Mouse (Mus musculus) hindbrain, embryonic 15.5 days (tissue): Measurements from ENCODE around the gene Capn8. TPM values are rescaled to one million over a fixed set of nuclear protein-coding genes. Genes with fewer than 3 reads are reported as not detected.
A peak's percentile ranks its signal among the peaks of the same experiment; 100 is the strongest.

Experiments
- ATAC-seq: fragments of 200-750 bp; cut with Nextera tagmentation; 2 replicates; pipeline ENCODE4 v1.8.0; 2017; ENCODE audit warnings: low read depth, moderate number of reproducible peaks, moderate TSS enrichment; ENCODE audit not compliant: low FRiP score
- H3K27ac ChIP-seq: fragments of 300-500 bp; sonication (generic); replicated peaks from 2 replicates; pipeline ENCODE4 v1.5.1; 2015; ENCODE audit warnings: mild to moderate bottlenecking, inconsistent platforms
- H3K27me3 ChIP-seq: fragments of 300-500 bp; sonication (generic); 2 replicates; pipeline ENCODE4 v1.6.1; 2015; ENCODE audit warnings: control low read depth, inconsistent platforms
- H3K36me3 ChIP-seq: fragments of 300-500 bp; sonication (generic); 2 replicates; pipeline ENCODE4 v1.6.1; 2015; ENCODE audit warnings: control low read depth, inconsistent platforms
- H3K4me1 ChIP-seq: fragments of 300-500 bp; sonication (generic); replicated peaks from 2 replicates; pipeline ENCODE4 v1.6.1; 2015; ENCODE audit warnings: control low read depth, inconsistent platforms
- H3K4me2 ChIP-seq: fragments of 300-500 bp; sonication (generic); 2 replicates; pipeline ENCODE4 v1.6.1; 2015; ENCODE audit warnings: moderate library complexity, mild to moderate bottlenecking, inconsistent platforms
- H3K4me3 ChIP-seq: fragments of 300-500 bp; sonication (generic); 2 replicates; pipeline ENCODE4 v1.5.1; 2015; ENCODE audit warnings: mild to moderate bottlenecking, inconsistent platforms
- H3K9ac ChIP-seq: fragments of 300-500 bp; sonication (generic); 2 replicates; pipeline ENCODE4 v1.6.1; 2015; ENCODE audit warnings: inconsistent platforms
- H3K9me3 ChIP-seq: fragments of 300-500 bp; sonication (generic); 2 replicates; pipeline ENCODE4 v1.6.1; 2016; ENCODE audit warnings: control low read depth, inconsistent platforms
- WGBS: fragments of 180-500 bp; shearing (Covaris S2); methylation state at CpG from one replicate; pipeline ENCODE4 v1.1.7; 2015; 5-methylcytosine and 5-hydroxymethylcytosine counted together
- polyA plus RNA-seq: library from polyadenylated mRNA; unstranded; fragments of >200 nt; fragmentation: Nextera tagmentation; extraction: Ambion mirVana; gene quantifications from 2 replicates; pipeline ENCODE4 v1.2.1, GENCODE M21; 2015

Capn8 gene
- polyA plus RNA-seq, 1 experiment from 2014 or later: not detected

DNA sequence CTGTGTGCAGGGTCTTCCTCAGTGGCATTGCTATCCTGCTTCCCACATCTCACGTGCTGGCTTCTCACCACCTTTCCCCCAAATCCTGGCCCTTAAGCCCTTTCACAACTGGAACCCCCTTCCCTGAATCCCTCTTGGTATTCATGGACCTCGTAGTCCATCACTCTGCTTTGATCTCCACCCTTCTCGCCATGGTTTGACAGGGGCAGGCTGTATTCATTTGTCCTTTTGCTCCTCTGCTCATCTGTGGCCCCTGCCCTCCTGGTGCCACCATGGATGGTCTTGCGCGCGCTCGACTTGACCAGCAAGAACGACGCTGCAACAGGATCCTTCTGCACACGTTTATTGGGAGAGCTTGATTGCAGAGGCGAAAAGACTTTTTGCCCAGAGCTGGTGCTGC is 5.3 kb upstream of the Capn8 start:
- no peak overlapping the region for H3K4me2 ChIP-seq
- no peak overlapping the region for H3K4me3 ChIP-seq
- no peak for ATAC-seq
- H3K27me3 ChIP-seq: no peaks in the 10 kb centered on the region
- no peak overlapping the region for H3K27ac ChIP-seq
- no peaks in the 10 kb centered on the region for H3K36me3 ChIP-seq
- H3K9ac ChIP-seq: no peak overlapping the region
- no peaks in the 10 kb centered on the region for H3K9me3 ChIP-seq
- H3K4me1 ChIP-seq: peaks cover 18% of the 10 kb centered on the region
- 89% methylated on average over 11 of the region's 11 CpGs for WGBS

DNA sequence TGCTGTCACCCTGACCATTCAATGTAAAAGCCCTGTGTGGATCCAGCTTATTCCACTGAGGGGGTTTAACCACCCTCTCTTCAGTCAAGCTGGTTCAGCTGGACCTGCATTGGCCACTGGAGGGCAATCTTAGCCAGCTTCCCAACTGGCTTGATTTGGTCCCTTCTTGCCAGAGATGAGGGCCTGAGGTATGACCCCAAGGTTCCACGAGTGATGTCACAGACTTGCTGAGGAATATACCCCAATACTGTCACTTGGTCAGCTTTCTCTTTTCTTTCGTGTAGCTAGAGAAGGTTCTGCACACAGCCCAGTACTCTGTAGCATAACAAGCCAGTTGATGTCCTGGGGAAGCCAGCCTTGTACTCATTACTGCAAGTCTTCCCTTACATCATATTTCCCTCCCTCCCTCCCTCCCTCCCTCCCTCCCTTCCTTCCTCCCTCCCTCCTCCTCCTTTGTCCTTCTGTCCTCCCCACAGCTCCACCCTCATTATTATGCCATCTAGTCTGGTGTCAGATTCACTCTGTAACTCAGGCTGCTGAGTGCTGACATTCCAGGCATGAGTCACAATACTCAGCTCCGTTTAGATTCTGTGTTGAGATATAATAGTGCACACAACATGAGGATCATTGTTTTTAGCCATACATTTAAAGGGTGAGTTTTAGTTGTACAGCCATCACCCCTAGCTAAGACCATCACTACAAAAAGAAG is 4.3 kb upstream of the Capn8 start:
- WGBS: 25% methylated on average over 3 of the region's 3 CpGs
- Histone ChIP-seq H3K4me1 (peaks cover 18% of the 10 kb centered on the region), H3K9me3 (no peaks in the 10 kb centered on the region), H3K9ac (no peak overlapping the region), H3K4me3 (no peak overlapping the region), H3K27ac (no peak overlapping the region), H3K36me3 (no peaks in the 10 kb centered on the region), H3K27me3 (no peaks in the 10 kb centered on the region), H3K4me2 (no peak overlapping the region)
- peak; percentile 49; the same call in 1 of the 2 replicates for ATAC-seq

DNA sequence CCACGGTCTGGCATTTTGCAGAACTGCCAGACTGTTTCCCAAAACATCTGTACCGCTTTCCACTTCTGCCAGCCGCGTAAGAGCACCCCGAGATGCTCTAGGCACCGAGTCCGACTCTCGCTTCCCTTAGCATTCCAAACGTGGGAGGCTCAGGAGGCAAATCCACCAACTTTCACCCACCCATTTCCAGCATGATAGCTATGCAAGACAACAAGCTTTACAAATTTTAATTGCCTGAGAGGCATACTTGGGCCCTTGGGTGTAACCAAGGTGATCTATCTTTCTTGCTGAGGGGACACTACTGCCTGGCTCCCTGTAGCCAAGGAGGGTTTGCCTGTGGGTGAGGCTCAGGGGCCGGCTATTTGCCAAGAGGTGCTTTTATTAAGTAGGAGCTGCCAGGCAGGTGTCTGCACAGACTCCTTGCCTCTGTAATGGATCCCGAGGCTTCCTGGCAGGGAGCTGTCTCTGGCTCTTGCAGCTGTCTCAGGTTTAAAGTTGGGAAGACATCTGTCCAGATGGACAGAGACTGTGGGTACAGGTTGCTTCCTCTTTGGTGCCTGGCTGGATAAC is 2.8 kb upstream of the Capn8 start:
- no peak overlapping the region for H3K4me3 ChIP-seq
- H3K27ac ChIP-seq: no peak overlapping the region
- peak; percentile 28; the same call in 1 of the 2 replicates for ATAC-seq
- H3K27me3 ChIP-seq: no peaks in the 10 kb centered on the region
- H3K9ac ChIP-seq: no peak overlapping the region
- H3K4me1 ChIP-seq: peaks cover 18% of the 10 kb centered on the region
- H3K36me3 ChIP-seq: no peaks in the 10 kb centered on the region
- no peaks in the 10 kb centered on the region for H3K9me3 ChIP-seq
- H3K4me2 ChIP-seq: peak overlapping the region; percentile 4; the same call in 1 of the 2 replicates
- WGBS: 65% methylated on average over 11 of the region's 11 CpGs

DNA sequence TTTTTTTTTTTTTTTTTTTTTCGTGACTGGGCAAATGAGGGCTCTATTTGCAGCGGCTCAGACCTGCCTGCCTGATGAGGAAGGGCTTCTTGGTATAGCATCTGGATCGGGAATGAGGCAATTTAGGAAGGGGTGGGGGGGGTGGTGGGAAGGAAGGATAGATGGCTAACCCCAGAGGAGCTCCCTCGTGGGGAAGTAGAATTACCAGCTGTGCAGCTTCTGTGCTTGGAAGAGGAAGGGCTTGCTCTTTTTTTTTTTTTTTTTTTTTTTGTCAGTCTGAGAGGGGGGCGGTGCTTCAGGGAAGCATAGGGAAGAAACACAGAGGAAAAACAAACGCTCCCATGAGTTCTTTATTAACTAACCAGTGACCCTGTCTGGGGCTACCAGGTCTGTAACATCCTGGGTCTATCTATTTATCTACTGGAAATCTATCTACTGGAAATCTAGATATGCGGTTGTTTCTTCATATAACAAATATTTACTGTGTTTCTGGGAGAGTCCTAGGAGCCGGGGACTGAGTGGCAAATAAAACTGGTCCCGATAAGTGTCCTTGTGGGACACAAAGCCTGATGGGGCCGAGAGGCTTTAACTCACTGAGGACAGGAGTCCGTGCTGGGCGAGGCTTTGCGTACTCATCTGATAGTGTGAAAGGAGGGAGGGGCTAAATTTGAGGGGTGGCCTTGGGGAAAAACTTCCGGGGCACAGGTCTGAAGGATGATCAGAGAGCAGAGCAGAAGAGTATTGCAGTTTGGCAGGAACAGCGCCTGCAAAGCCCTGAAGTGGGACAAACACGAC is 2.0 kb upstream of the Capn8 start:
- Histone ChIP-seq H3K9me3 (no peaks in the 10 kb centered on the region), H3K4me2 (peak overlapping the region; percentile 4; the same call in 1 of the 2 replicates), H3K27me3 (0 out of 2 replicates have a peak, but pooled peaks cover 3% of the 10 kb centered on the region), H3K4me3 (no peak overlapping the region), H3K36me3 (no peaks in the 10 kb centered on the region), H3K4me1 (peaks cover 18% of the 10 kb centered on the region), H3K27ac (no peak overlapping the region), H3K9ac (no peak overlapping the region)
- peak; percentile 28; the same call in 1 of the 2 replicates for ATAC-seq
- WGBS: 41% methylated on average over 16 of the region's 16 CpGs

DNA sequence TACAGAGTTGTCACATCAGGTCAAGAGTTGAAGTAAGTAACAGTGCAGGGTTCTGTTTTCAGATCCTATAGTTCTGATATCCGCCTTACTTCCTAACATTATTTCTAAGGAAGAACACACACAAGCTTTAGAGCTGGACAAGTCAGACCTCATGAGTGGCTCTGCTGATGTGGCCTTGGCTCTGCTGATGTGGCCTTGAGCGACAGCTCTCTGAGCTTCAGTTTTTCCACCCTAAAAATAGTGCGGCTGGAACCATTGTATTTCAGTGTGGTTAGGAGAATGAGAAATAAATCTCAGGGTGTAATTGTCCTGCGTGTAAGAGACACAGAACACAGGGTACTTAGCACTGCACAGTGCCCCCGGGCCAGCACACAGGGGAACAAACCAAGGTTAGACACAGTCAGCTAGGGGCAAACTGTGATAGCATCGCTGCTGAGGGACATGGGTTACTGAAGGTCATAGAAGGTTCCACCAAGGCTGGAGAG is 586 bp downstream of the Capn8 start:
- Histone ChIP-seq H3K36me3 (no peaks in the 10 kb centered on the region), H3K9ac (no peak overlapping the region), H3K4me2 (no peak overlapping the region), H3K4me1 (peaks cover 18% of the 10 kb centered on the region), H3K4me3 (no peak overlapping the region), H3K27me3 (0 out of 2 replicates have a peak, but pooled peaks cover 3% of the 10 kb centered on the region), H3K9me3 (no peaks in the 10 kb centered on the region), H3K27ac (no peak overlapping the region)
- ATAC-seq: no peak
- WGBS: 92% methylated on average over 6 of the region's 6 CpGs

DNA sequence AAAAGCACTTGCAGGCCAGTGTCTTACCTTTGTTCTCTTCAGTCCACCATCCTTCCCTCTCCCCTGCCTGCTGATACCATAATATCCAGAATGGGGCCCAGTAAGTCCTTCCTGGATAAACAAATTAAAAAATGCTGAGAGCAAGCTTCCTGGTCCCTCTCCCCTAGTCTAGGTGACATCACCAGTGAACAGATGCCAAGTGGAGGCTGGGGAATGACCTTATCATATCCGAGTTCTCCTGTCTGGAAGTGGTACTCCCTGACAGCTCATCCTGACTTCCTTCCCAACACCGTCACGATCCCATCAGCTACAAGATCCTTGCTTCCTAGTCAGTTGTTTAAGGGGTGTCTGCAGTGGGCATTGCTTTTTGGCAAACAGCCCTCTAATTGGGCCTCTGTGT is 6.3 kb downstream of the Capn8 start:
- Histone ChIP-seq H3K27ac (no peak overlapping the region), H3K4me1 (peaks cover 9% of the 10 kb centered on the region), H3K9ac (no peak overlapping the region), H3K36me3 (no peaks in the 10 kb centered on the region), H3K9me3 (no peaks in the 10 kb centered on the region), H3K4me2 (no peak overlapping the region), H3K4me3 (no peak overlapping the region), H3K27me3 (0 out of 2 replicates have a peak, but pooled peaks cover 3% of the 10 kb centered on the region)
- 77% methylated on average over 3 of the region's 3 CpGs for WGBS
- no peak for ATAC-seq

DNA sequence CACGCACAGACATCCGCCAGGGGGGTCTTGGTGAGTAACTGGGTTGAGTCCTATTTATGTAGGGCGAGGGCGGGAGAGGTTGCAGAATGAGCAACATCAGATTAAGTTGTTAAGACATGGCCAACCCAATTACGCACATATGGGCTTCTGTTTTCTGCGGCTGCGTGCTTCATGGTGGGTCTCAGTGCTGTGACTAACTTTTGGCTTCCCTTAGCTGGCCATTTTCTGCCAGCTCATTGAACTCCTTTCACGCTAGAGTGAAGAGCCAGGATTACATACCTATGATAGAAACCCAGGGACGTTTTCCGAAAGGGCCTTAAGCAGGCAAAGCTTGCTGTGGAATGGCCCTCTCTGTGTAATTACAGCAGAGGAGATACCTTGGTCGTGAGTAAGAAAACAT is 7.2 kb downstream of the Capn8 start:
- Histone ChIP-seq H3K4me1 (peaks cover 9% of the 10 kb centered on the region), H3K9me3 (no peaks in the 10 kb centered on the region), H3K4me2 (no peak overlapping the region), H3K9ac (no peak overlapping the region), H3K36me3 (no peaks in the 10 kb centered on the region), H3K27me3 (0 out of 2 replicates have a peak, but pooled peaks cover 5% of the 10 kb centered on the region), H3K4me3 (no peak overlapping the region), H3K27ac (no peak overlapping the region)
- ATAC-seq: no peak
- WGBS: 78% methylated on average over 11 of the region's 11 CpGs

DNA sequence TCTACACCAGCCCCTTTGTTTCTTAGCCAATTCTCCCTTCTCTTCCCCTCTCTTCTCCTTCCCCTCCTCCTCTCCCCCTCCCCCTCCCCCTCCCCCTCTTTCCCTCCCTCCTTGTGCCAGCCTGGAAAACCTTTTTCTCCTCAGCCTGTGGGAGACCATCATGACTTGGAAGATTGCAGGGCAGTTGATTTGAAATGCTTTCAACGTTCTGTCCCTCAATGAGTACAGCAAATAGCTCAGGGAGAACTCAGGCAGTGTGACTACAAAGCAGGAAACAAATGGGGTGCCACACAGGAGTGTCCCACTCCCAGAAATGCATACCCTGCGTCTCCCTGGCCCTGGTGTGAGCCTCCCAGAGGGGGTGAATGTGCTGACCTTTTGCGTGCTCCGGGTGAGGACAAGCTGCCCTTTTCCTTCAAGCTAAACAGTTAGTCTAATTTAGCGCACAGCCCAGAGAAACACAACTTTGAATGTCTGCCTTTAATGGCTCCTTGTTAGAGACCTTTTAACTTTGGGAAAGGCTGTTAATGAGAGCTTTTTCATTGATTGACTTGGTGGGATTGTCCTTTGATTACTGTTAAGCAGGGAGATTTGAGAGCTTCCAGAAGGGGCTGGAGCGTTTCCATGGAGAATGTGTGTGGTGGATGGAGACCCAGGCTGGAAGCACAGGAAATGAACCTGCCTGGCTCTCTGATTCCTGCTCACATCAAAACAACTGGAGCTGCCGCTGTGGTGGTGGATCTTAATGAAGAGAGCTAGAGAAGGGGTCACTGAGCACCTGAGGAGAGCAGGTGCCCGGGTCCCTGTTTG is 9.3 kb downstream of the Capn8 start:
- WGBS: 14% methylated on average over 8 of the region's 8 CpGs
- no peak overlapping the region for H3K4me2 ChIP-seq
- H3K9me3 ChIP-seq: no peaks in the 10 kb centered on the region
- peak overlapping the region; percentile 9 for H3K27ac ChIP-seq
- H3K27me3 ChIP-seq: 0 out of 2 replicates have a peak, but pooled peaks cover 4% of the 10 kb centered on the region
- peaks cover 9% of the 10 kb centered on the region for H3K4me1 ChIP-seq
- no peak overlapping the region for H3K9ac ChIP-seq
- H3K36me3 ChIP-seq: no peaks in the 10 kb centered on the region
- no peak overlapping the region for H3K4me3 ChIP-seq
- peak; percentile 74 for ATAC-seq

DNA sequence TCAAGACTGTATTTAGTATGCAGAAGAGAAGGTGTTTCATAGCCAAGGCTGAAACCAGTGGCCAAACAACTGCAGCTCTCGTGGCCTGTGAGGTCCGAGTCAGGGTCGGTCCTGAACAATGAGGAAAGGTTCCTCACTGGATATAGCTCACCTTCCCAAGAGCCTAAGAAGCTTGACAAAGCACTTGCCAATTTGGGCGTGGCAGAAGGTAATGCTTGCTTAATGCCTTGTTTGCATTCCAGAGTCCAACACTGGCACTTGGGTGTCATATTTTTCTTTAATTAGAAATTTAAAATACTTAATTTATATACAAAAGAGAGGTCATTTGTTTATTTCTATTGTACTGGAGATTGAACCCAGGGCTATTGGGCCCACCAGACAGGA is 9.9 kb downstream of the Capn8 start:
- WGBS: 55% methylated on average over 4 of the region's 4 CpGs
- H3K36me3 ChIP-seq: no peaks in the 10 kb centered on the region
- ATAC-seq: no peak
- no peak overlapping the region for H3K4me2 ChIP-seq
- H3K9ac ChIP-seq: no peak overlapping the region
- H3K4me3 ChIP-seq: no peak overlapping the region
- peaks cover 9% of the 10 kb centered on the region for H3K4me1 ChIP-seq
- H3K27ac ChIP-seq: peak overlapping the region; percentile 9
- 0 out of 2 replicates have a peak, but pooled peaks cover 4% of the 10 kb centered on the region for H3K27me3 ChIP-seq
- H3K9me3 ChIP-seq: no peaks in the 10 kb centered on the region

DNA sequence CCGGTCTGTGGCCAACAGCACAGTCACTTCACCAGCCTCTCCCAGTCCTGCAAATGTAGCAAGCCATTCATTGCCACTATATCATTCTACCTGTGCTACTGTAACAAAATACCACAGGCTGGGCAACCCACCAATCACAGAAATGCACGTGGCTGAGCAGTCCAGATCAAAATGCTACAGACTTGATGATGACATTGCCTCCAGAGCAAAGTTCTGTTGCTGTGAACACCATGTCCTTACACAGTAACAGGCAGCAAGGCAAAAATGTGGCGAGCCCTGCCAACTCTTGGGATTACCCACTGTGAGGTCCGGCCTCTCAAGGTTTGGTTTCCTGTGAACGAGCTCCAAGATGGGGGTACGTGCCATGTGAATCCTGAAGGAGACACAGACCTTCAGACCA is 19.4 kb downstream of the Capn8 start:
- 84% methylated on average over 6 of the region's 6 CpGs for WGBS
- Histone ChIP-seq H3K36me3 (no peaks in the 10 kb centered on the region), H3K9ac (no peak overlapping the region), H3K27me3 (no peaks in the 10 kb centered on the region), H3K4me2 (no peak overlapping the region), H3K4me1 (no peaks in the 10 kb centered on the region), H3K27ac (no peak overlapping the region), H3K4me3 (no peak overlapping the region), H3K9me3 (no peaks in the 10 kb centered on the region)
- no peak for ATAC-seq

DNA sequence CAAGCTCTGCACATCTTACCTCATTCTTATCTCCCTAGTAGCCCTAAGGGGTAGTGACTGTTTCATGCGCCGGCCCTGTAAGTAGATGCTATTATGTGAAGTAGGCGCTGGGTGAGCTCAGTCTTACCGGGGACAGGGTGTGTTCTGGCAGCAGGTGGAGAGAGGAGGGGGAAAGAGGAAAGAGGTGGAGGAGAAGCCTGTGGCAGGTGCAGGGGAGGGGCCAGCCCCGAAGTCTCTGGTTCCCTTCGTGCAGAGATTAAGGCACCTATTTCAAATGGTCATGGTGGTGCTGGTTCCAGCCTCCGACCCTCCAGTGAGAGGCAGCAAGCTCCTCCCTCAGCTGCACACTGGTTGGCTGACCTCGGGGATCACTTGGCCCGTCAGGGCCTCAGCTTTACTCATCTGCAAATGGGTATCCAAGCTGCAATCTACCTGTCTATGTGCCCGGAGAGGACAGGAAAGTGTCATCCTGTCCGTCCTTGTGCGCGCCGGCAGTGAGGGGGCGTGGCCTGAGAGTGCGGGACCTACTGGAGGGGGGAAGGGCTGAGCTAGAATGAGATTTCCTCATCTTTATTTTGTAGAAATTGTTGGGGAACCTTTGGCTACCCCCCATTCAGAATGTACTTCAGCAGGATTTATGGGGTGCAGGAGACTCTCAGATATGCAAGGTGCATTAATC is 20.5 kb downstream of the Capn8 start:
- 25% methylated on average over 16 of the region's 16 CpGs for WGBS
- no peak for ATAC-seq
- Histone ChIP-seq H3K9ac (no peak overlapping the region), H3K4me1 (no peaks in the 10 kb centered on the region), H3K4me3 (no peak overlapping the region), H3K4me2 (peak overlapping the region; percentile 42), H3K36me3 (no peaks in the 10 kb centered on the region), H3K27ac (no peak overlapping the region), H3K9me3 (no peaks in the 10 kb centered on the region), H3K27me3 (no peaks in the 10 kb centered on the region)
